In the genomic region with DNA sequence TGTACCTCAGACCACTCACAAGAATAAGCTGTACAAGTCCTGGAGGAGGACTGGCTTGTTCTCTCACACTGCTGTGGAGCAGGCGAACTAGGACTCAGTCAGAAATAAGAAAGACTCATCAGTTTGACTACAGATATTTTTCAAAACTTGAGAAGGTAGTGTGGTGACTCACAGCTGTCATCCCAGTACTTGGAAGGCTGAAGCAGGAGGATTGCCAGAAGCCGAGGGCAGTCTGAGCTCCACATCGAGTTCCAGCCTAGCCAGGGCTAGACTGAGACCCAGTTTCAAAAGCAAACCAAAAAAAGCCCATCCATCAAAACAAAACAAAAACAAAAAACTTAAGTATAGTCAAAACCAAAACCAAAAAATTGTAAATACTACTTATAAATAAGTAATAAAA, we compare ENCODE assay signal across 21 mouse cellular contexts.
"Had no signal": no experiment of that assay in that cellular context is flagged by ENCODE, and none has a peak within 500 bp of the region (broad histone marks: within the 10 kb centered on the region; RNA-seq: fewer than 3 reads in every experiment).

No protein-coding gene starts in this region.

- DNase-seq: kidney, postnatal 25 days; liver; lung, adult 18-20 months; right cerebral cortex, adult 18-20 months; right cerebral cortex, postnatal 14 days; right cerebral cortex, postnatal 4 days; spleen, adult 18-20 months; thymus, adult 2 months; thymus, postnatal 14 days; thymus, postnatal 4 days had no signal

- H3K4me3 ChIP-seq: limb, embryonic 10.5 days; limb, embryonic 13.5 days; liver, embryonic 12.5 days; liver, embryonic 15.5 days; midbrain, embryonic 12.5 days; midbrain, embryonic 15.5 days; neural tube, embryonic 12.5 days; neural tube, embryonic 15.5 days; stomach, embryonic 15.5 days had no signal

- H3K27ac ChIP-seq: kidney, postnatal 0 days; limb, embryonic 10.5 days; limb, embryonic 13.5 days; liver, embryonic 12.5 days; liver, embryonic 15.5 days; macrophage; midbrain, embryonic 12.5 days; midbrain, embryonic 15.5 days; neural tube, embryonic 12.5 days; neural tube, embryonic 15.5 days; stomach, embryonic 15.5 days had no signal
